In the genomic region with DNA sequence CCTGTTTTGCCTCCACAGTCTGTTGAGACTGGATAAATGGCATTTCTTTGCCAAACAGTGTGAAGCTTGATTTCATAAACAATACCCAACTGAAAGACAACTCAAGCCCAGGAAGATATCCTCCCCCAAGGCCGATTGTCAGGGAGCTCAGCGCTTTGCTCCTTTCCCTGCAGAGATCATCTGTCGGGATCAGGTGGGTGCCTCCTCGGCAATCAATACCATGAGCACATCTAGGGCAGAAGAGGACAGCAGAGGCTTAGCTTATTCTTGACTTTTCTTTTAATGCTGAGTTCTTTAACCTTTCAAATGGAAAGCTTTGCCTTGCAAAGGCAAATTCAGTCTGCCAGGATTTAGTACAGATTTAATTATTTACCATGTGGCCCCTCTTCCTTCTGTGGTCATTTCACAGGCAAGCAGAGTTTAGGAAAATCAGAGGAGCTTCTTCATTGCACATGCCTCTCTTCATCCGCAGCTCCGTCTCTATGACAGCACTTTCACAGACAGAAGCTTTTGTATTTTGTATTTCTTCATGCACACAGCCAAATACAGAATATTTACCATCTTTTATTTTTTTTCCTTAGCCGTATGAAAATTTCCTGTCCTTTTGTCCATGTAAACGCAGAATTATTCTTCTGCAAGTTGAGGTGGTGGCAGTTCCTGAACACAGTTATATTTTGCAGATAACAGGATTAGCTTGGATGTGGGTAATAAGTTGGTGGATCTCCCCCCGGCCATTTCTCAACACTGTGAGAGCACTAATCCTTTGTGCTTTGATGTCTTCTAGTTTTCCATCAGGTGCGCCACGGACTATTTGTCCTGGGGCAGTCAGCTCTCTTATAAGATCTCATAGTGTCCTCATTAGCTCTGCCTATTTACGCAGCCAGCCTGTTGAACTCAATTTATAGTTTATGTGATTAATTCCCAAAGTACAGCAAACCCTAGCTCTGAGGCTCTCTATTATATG, we compare ENCODE assay signal across 23 mouse cellular contexts.
DNase-seq lines count a peak whose midpoint lies in the region; ATAC-seq lines count a peak whose summit lies in the region.
"Had no signal": no experiment of that assay in that cellular context is flagged by ENCODE, and none has a peak within 500 bp of the region (broad histone marks: within the 10 kb centered on the region; RNA-seq: fewer than 3 reads in every experiment).

No protein-coding gene starts in this region.

- H3K36me3 ChIP-seq in embryonic facial prominence, embryonic 14.5 days (ENCODE audit: control insufficient read depth, insufficient read depth, low read length): no peaks in the 10 kb centered on the region
- H3K36me3 ChIP-seq in embryonic facial prominence, embryonic 10.5 days (replicated peaks): no peaks in the 10 kb centered on the region
- H3K36me3 ChIP-seq in midbrain, embryonic 11.5 days (ENCODE audit: control insufficient read depth, insufficient read depth, low read length): no peaks in the 10 kb centered on the region
- no peaks in the 10 kb centered on the region for H3K36me3 ChIP-seq in midbrain, embryonic 10.5 days
- no peaks in the 10 kb centered on the region for H3K36me3 ChIP-seq in midbrain, embryonic 12.5 days
- H3K36me3 ChIP-seq in midbrain, embryonic 16.5 days (ENCODE audit: control insufficient read depth, insufficient read depth, low read length): no peaks in the 10 kb centered on the region
- H3K36me3 ChIP-seq: embryonic facial prominence, embryonic 15.5 days; G1E; heart, embryonic 13.5 days; hindbrain, embryonic 15.5 days had no signal

- H3K4me1 ChIP-seq in embryonic facial prominence, embryonic 14.5 days (ENCODE audit: control insufficient read depth, insufficient read depth, low read length): no peaks in the 10 kb centered on the region
- H3K4me1 ChIP-seq in embryonic facial prominence, embryonic 10.5 days: no peaks in the 10 kb centered on the region
- H3K4me1 ChIP-seq in midbrain, embryonic 11.5 days (ENCODE audit: control insufficient read depth, insufficient read depth, low read length): no peaks in the 10 kb centered on the region
- peaks cover 11% of the 10 kb centered on the region for H3K4me1 ChIP-seq in midbrain, embryonic 10.5 days
- H3K4me1 ChIP-seq in midbrain, embryonic 12.5 days: 0 out of 2 replicates have a peak, but pooled peaks cover 8% of the 10 kb centered on the region
- peaks cover 7% of the 10 kb centered on the region; the same call in 1 of the 2 replicates for H3K4me1 ChIP-seq in midbrain, embryonic 16.5 days (ENCODE audit: control insufficient read depth, insufficient read depth, low read length)
- H3K4me1 ChIP-seq: embryonic facial prominence, embryonic 15.5 days; heart, embryonic 13.5 days had no signal

- H3K27me3 ChIP-seq in embryonic facial prominence, embryonic 14.5 days (replicated peaks; ENCODE audit: control insufficient read depth, insufficient read depth, low read length): no peaks in the 10 kb centered on the region
- H3K27me3 ChIP-seq in embryonic facial prominence, embryonic 10.5 days (replicated peaks; ENCODE audit: low read depth, poor library complexity, severe bottlenecking): no peaks in the 10 kb centered on the region
- no peaks in the 10 kb centered on the region for H3K27me3 ChIP-seq in midbrain, embryonic 11.5 days (ENCODE audit: control insufficient read depth, insufficient read depth, low read length)
- H3K27me3 ChIP-seq in midbrain, embryonic 10.5 days (ENCODE audit: low read depth, poor library complexity, severe bottlenecking): no peaks in the 10 kb centered on the region
- no peaks in the 10 kb centered on the region for H3K27me3 ChIP-seq in midbrain, embryonic 12.5 days
- H3K27me3 ChIP-seq in midbrain, embryonic 16.5 days (ENCODE audit: control insufficient read depth, insufficient read depth, low read depth, low read length): no peaks in the 10 kb centered on the region
- H3K27me3 ChIP-seq: embryonic facial prominence, embryonic 15.5 days; heart, embryonic 13.5 days; hindbrain, embryonic 15.5 days had no signal

- 49% methylated on average over 12 of the region's 12 CpGs for WGBS in embryonic facial prominence, embryonic 14.5 days
- 59% methylated on average over 12 of the region's 12 CpGs for WGBS in embryonic facial prominence, embryonic 10.5 days
- 41% methylated on average over 12 of the region's 12 CpGs for WGBS in midbrain, embryonic 11.5 days
- whole genome bisulfite sequencing in midbrain, embryonic 10.5 days: 48% methylated on average over 12 of the region's 12 CpGs
- WGBS in midbrain, embryonic 12.5 days: 31% methylated on average over 12 of the region's 12 CpGs
- WGBS in midbrain, embryonic 16.5 days: 19% methylated on average over 12 of the region's 12 CpGs

- H3K4me2 ChIP-seq in embryonic facial prominence, embryonic 14.5 days (ENCODE audit: low read depth, low read length): no peak overlapping the region
- H3K4me2 ChIP-seq in midbrain, embryonic 11.5 days: no peak overlapping the region
- no peak overlapping the region for H3K4me2 ChIP-seq in midbrain, embryonic 12.5 days (replicated peaks)
- peak overlapping the region; percentile 23 for H3K4me2 ChIP-seq in midbrain, embryonic 16.5 days (ENCODE audit: low read length)
- H3K4me2 ChIP-seq: embryonic facial prominence, embryonic 15.5 days; heart, embryonic 13.5 days; hindbrain, embryonic 15.5 days had no signal

- no peaks in the 10 kb centered on the region for H3K9me3 ChIP-seq in embryonic facial prominence, embryonic 14.5 days (ENCODE audit: control insufficient read depth, low read length)
- H3K9me3 ChIP-seq in embryonic facial prominence, embryonic 10.5 days: no peaks in the 10 kb centered on the region
- H3K9me3 ChIP-seq in midbrain, embryonic 11.5 days (ENCODE audit: control insufficient read depth, low read length): no peaks in the 10 kb centered on the region
- no peaks in the 10 kb centered on the region for H3K9me3 ChIP-seq in midbrain, embryonic 10.5 days (replicated peaks)
- H3K9me3 ChIP-seq in midbrain, embryonic 12.5 days: no peaks in the 10 kb centered on the region
- no peaks in the 10 kb centered on the region for H3K9me3 ChIP-seq in midbrain, embryonic 16.5 days (replicated peaks; ENCODE audit: control insufficient read depth, low read length, poor library complexity, severe bottlenecking)
- H3K9me3 ChIP-seq: embryonic facial prominence, embryonic 15.5 days; heart, embryonic 13.5 days; hindbrain, embryonic 15.5 days had no signal

- H3K9ac ChIP-seq in embryonic facial prominence, embryonic 14.5 days (ENCODE audit: low read depth, low read length): no peak overlapping the region
- H3K9ac ChIP-seq in midbrain, embryonic 11.5 days (ENCODE audit: low read length): no peak overlapping the region
- no peak overlapping the region for H3K9ac ChIP-seq in midbrain, embryonic 12.5 days (replicated peaks)
- H3K9ac ChIP-seq in midbrain, embryonic 16.5 days (ENCODE audit: low read depth, low read length): no peak overlapping the region
- H3K9ac ChIP-seq: embryonic facial prominence, embryonic 15.5 days; heart, embryonic 13.5 days; hindbrain, embryonic 15.5 days had no signal

- H3K27ac ChIP-seq in embryonic facial prominence, embryonic 14.5 days (replicated peaks; ENCODE audit: low read depth, low read length): no peak overlapping the region
- no peak overlapping the region for H3K27ac ChIP-seq in embryonic facial prominence, embryonic 10.5 days (replicated peaks)
- no peak overlapping the region for H3K27ac ChIP-seq in midbrain, embryonic 11.5 days (ENCODE audit: low read depth, low read length)
- no peak overlapping the region for H3K27ac ChIP-seq in midbrain, embryonic 10.5 days (replicated peaks)
- H3K27ac ChIP-seq in midbrain, embryonic 12.5 days (replicated peaks): peak overlapping the region; percentile 42; the same call in 1 of the 2 replicates
- H3K27ac ChIP-seq in midbrain, embryonic 16.5 days (ENCODE audit: low read length): peak overlapping the region; percentile 66
- H3K27ac ChIP-seq: embryonic facial prominence, embryonic 15.5 days; gastrocnemius, adult 2 months; heart, embryonic 13.5 days; hindbrain, embryonic 15.5 days had no signal

- ATAC-seq in embryonic facial prominence, embryonic 14.5 days (ENCODE audit: low read depth): no peak
- ATAC-seq in midbrain, embryonic 11.5 days (ENCODE audit: low FRiP score): 0 out of 2 replicates have a peak, but pooled peaks have one; percentile 54
- peak; percentile 66 for ATAC-seq in midbrain, embryonic 12.5 days (ENCODE audit: low FRiP score, low read depth)
- peak; percentile 88 for ATAC-seq in midbrain, embryonic 16.5 days
- ATAC-seq: CD4-positive, CD25-positive, alpha-beta regulatory T cell, adult 4 months; forebrain, embryonic 16.5 days had no signal

- peak; percentile 26 for DNase-seq in embryonic facial prominence, embryonic 14.5 days (ENCODE audit: low spot score)
- DNase-seq in embryonic facial prominence, embryonic 10.5 days (ENCODE audit: low spot score): no peak
- DNase-seq in midbrain, embryonic 11.5 days (ENCODE audit: low spot score, missing footprints): no peak
- DNase-seq in midbrain, embryonic 10.5 days (ENCODE audit: low spot score): no peak
- no peak for DNase-seq in urinary bladder, adult 18-20 months (ENCODE audit: low spot score in 2 of 2)
- DNase-seq in layer of hippocampus, postnatal 36 days: no peak
- DNase-seq: adrenal gland, adult 8-10 months; B cell, adult 2 months; cerebellum, adult 11-12 months; cerebellum, adult 9-10 months; cerebellum, postnatal 25 days; gastrocnemius, adult 2 months; gastrocnemius, postnatal 25 days; heart, postnatal 36 days had no signal

- H3K4me3 ChIP-seq in embryonic facial prominence, embryonic 14.5 days (ENCODE audit: low read depth, low read length): no peak overlapping the region
- no peak overlapping the region for H3K4me3 ChIP-seq in embryonic facial prominence, embryonic 10.5 days
- H3K4me3 ChIP-seq in midbrain, embryonic 11.5 days (ENCODE audit: low read depth, low read length): no peak overlapping the region
- no peak overlapping the region for H3K4me3 ChIP-seq in midbrain, embryonic 10.5 days
- no peak overlapping the region for H3K4me3 ChIP-seq in midbrain, embryonic 12.5 days
- H3K4me3 ChIP-seq in midbrain, embryonic 16.5 days (ENCODE audit: low read depth, low read length): no peak overlapping the region
- H3K4me3 ChIP-seq: embryonic facial prominence, embryonic 15.5 days; erythroblast, embryonic 14.5 days; gastrocnemius, adult 2 months; heart, embryonic 13.5 days; hindbrain, embryonic 15.5 days had no signal

Comparison
In these comparisons a context has a peak if more than half of its experiments do, and no peak if none do; other contexts are left out.
1. H3K27ac ChIP-seq: peak in midbrain, embryonic 12.5 days (single experiment) and midbrain, embryonic 16.5 days (single experiment); none in embryonic facial prominence, embryonic 14.5 days (single experiment), embryonic facial prominence, embryonic 10.5 days (single experiment), midbrain, embryonic 11.5 days (single experiment) and midbrain, embryonic 10.5 days (single experiment).